8 mouse cellular contexts compared by ENCODE assay signal in genomic region chr14:43924688-43925403, GRCm38 (mm10). TPM values are rescaled to one million over a fixed set of nuclear protein-coding genes. Genes with fewer than 3 reads are reported as not detected.
DNase-seq lines count a peak whose midpoint lies in the region; ATAC-seq and TF ChIP-seq lines count a peak whose summit lies in the region.
"Not testable (repeated sequence)": the region's sequence is repeated elsewhere in the genome, so short reads cannot be mapped to it uniquely, and the experiment has no call there.

Gm8113 (plus strand) TSS chr14:43925390.

- peak; percentile 7 for DNase-seq in cerebellum, adult 11-12 months
- DNase-seq in forebrain, embryonic 14.5 days (ENCODE audit: low spot score), result peak; percentile 92
- DNase-seq in heart, postnatal 0 days (ENCODE audit: low spot score), result peak; percentile 85
- DNase-seq in kidney, postnatal 4 days, result peak; percentile 75 to 80
- DNase-seq in liver, embryonic 13.5 days, result peak; percentile 72
- peak; percentile 23 to 37 for DNase-seq in natural killer cell, adult 2 months (ENCODE audit: low spot score in 2 of 2)

- H3K36me3 ChIP-seq in forebrain, embryonic 14.5 days (ENCODE audit: control insufficient read depth, insufficient read depth, low read length); heart, postnatal 0 days (replicated peaks; ENCODE audit: control insufficient read depth, insufficient read depth, low read length); liver, embryonic 13.5 days; stomach, embryonic 15.5 days: not testable (repeated sequence)

- TF ChIP-seq CTCF in heart, postnatal 0 days (IDR thresholded peaks at IDR 0.05; ENCODE audit: low read depth), result peak; percentile 83

- H3K4me3 ChIP-seq in forebrain, embryonic 14.5 days (ENCODE audit: low read depth, low read length), result peak within 1 kb of the TSS; percentile 42
- H3K4me3 ChIP-seq in heart, postnatal 0 days (ENCODE audit: low read depth, low read length), result peak within 1 kb of the TSS; percentile 61
- H3K4me3 ChIP-seq in liver, embryonic 13.5 days (replicated peaks), result peak within 1 kb of the TSS; percentile 64
- peak within 1 kb of the TSS; percentile 53 for H3K4me3 ChIP-seq in stomach, embryonic 15.5 days (replicated peaks)

- TF ChIP-seq EP300 in heart, postnatal 0 days (IDR thresholded peaks at IDR 0.05; ENCODE audit: low read depth), result not testable (repeated sequence)

- 8% methylated on average over 10 of the region's 10 CpGs for WGBS in forebrain, embryonic 14.5 days
- 7% methylated on average over 10 of the region's 10 CpGs for WGBS in heart, postnatal 0 days
- 7% methylated on average over 10 of the region's 10 CpGs for WGBS in liver, embryonic 13.5 days (ENCODE audit: insufficient replicate concordance)
- 10% methylated on average over 10 of the region's 10 CpGs for WGBS in stomach, embryonic 15.5 days

- H3K4me2 ChIP-seq in forebrain, embryonic 14.5 days (ENCODE audit: low read length), result peak within 1 kb of the TSS; percentile 43
- H3K4me2 ChIP-seq in heart, postnatal 0 days (ENCODE audit: low read depth, low read length), result peak within 1 kb of the TSS; percentile 59
- peak within 1 kb of the TSS; percentile 70 for H3K4me2 ChIP-seq in liver, embryonic 13.5 days
- H3K4me2 ChIP-seq in stomach, embryonic 15.5 days, result peak within 1 kb of the TSS; percentile 52

- H3K27me3 ChIP-seq in forebrain, embryonic 14.5 days (replicated peaks; ENCODE audit: control insufficient read depth, insufficient read depth, low read length); heart, postnatal 0 days (ENCODE audit: control insufficient read depth, insufficient read depth, low read length); liver, embryonic 13.5 days; stomach, embryonic 15.5 days (replicated peaks): not testable (repeated sequence)

- not testable (repeated sequence) for H3K9me3 ChIP-seq in forebrain, embryonic 14.5 days (replicated peaks; ENCODE audit: control insufficient read depth, low read length); heart, postnatal 0 days (replicated peaks; ENCODE audit: control insufficient read depth, low read length); liver, embryonic 13.5 days (replicated peaks); stomach, embryonic 15.5 days

- H3K9ac ChIP-seq in forebrain, embryonic 14.5 days (ENCODE audit: low read length), result peak within 1 kb of the TSS; percentile 65
- H3K9ac ChIP-seq in heart, postnatal 0 days (replicated peaks; ENCODE audit: low read depth, low read length), result peak within 1 kb of the TSS; percentile 65
- H3K9ac ChIP-seq in liver, embryonic 13.5 days, result peak within 1 kb of the TSS; percentile 71
- H3K9ac ChIP-seq in stomach, embryonic 15.5 days, result not testable (repeated sequence)

- not testable (repeated sequence) for H3K4me1 ChIP-seq in forebrain, embryonic 14.5 days (ENCODE audit: control insufficient read depth, insufficient read depth, low read length); heart, postnatal 0 days (ENCODE audit: control insufficient read depth, insufficient read depth); stomach, embryonic 15.5 days
- peaks cover 18% of the 10 kb centered on the region; the same call in 1 of the 2 replicates for H3K4me1 ChIP-seq in liver, embryonic 13.5 days (replicated peaks)

- H3K27ac ChIP-seq in forebrain, embryonic 14.5 days (ENCODE audit: low read depth, low read length), result peak within 1 kb of the TSS; percentile 77
- peak within 1 kb of the TSS; percentile 92 for H3K27ac ChIP-seq in heart, postnatal 0 days (ENCODE audit: low read depth)
- peak within 1 kb of the TSS; percentile 73 for H3K27ac ChIP-seq in liver, embryonic 13.5 days
- peak within 1 kb of the TSS; percentile 89 for H3K27ac ChIP-seq in stomach, embryonic 15.5 days

- ATAC-seq in CD4-positive, CD25-positive, alpha-beta regulatory T cell, adult 4 months, result peak; percentile 54
- ATAC-seq in forebrain, embryonic 14.5 days, result peak; percentile 99
- peak; percentile 88 for ATAC-seq in heart, postnatal 0 days (ENCODE audit: insufficient read depth, low read depth)
- ATAC-seq in liver, embryonic 13.5 days (ENCODE audit: low read depth), result peak; percentile 92
- ATAC-seq in stomach, embryonic 15.5 days (ENCODE audit: insufficient read depth, low FRiP score, low read depth), result peak; percentile 90

RNA-seq across cellular contexts. Expression of gene Gm8113, which starts in this region (rescaled TPM):
- under 1 TPM in 1 of 2 experiments, not detected in 1; 0.15 TPM for polyA plus RNA-seq in CD4-positive, CD25-positive, alpha-beta regulatory T cell, adult 4 months (2017; shearing (Covaris generic))
- 6.0 and 6.2 TPM in 2 replicates for polyA plus RNA-seq in forebrain, embryonic 14.5 days (2014; fragmentation: Nextera tagmentation; extraction: Ambion mirVana)
- total RNA-seq in heart, postnatal 0 days (2014; rRNA removed; ENCODE audit: low replicate concordance), result 12.9 and 20.5 TPM in 2 replicates
- polyA plus RNA-seq in heart, postnatal 0 days (2015; fragmentation: Nextera tagmentation; extraction: Ambion mirVana), result 32.3 and 33.7 TPM in 2 replicates
- polyA plus RNA-seq in liver, embryonic 13.5 days (2015; fragmentation: Nextera tagmentation; extraction: Ambion mirVana), result 9.1 and 11.2 TPM in 2 replicates
- 12.5 and 14.2 TPM in 2 replicates for polyA plus RNA-seq in stomach, embryonic 15.5 days (2015; fragmentation: Nextera tagmentation; extraction: Ambion mirVana)

Comparison
In these comparisons a context has a peak if more than half of its experiments do, and no peak if none do; other contexts are left out.
1. Peak in every context shown above with its lines: DNase-seq, ATAC-seq, H3K4me3 ChIP-seq and H3K27ac ChIP-seq.
2. Peak in ATAC-seq in CD4-positive, CD25-positive, alpha-beta regulatory T cell, adult 4 months; RNA of the gene not detected or under 1 TPM.
3. DNase-seq: peak in every context shown above with its lines; median percentile 92 in forebrain, embryonic 14.5 days; 85 in heart, postnatal 0 days; 78 in kidney, postnatal 4 days; 72 in liver, embryonic 13.5 days; 30 in natural killer cell, adult 2 months; 7 in cerebellum, adult 11-12 months.